Mouse (Mus musculus) intestine, embryonic 15.5 days (tissue): ENCODE data around the gene Setd1b. TPM values are rescaled to one million over a fixed set of nuclear protein-coding genes. Genes with fewer than 3 reads are reported as not detected.

Experiments used
- ATAC-seq: fragments of 200-750 bp; cut with Nextera tagmentation; 2 replicates; pipeline ENCODE4 v1.8.0; 2017; ENCODE audit warnings: moderate TSS enrichment, moderate library complexity
- H3K27ac ChIP-seq: fragments of 300-500 bp; sonication (generic); 2 replicates; pipeline ENCODE4 v1.5.1; 2015; ENCODE audit warnings: mild to moderate bottlenecking, inconsistent platforms
- H3K27me3 ChIP-seq: fragments of 300-500 bp; sonication (generic); replicated peaks from 2 replicates; pipeline ENCODE4 v1.6.1; 2015; ENCODE audit warnings: inconsistent platforms
- H3K36me3 ChIP-seq: fragments of 300-500 bp; sonication (generic); 2 replicates; pipeline ENCODE4 v1.6.1; 2015; ENCODE audit warnings: inconsistent platforms
- H3K4me1 ChIP-seq: fragments of 300-500 bp; sonication (generic); replicated peaks from 2 replicates; pipeline ENCODE4 v1.6.1; 2015; ENCODE audit warnings: inconsistent platforms
- H3K4me2 ChIP-seq: fragments of 300-500 bp; sonication (generic); replicated peaks from 2 replicates; pipeline ENCODE4 v1.6.1; 2015; ENCODE audit warnings: mild to moderate bottlenecking, inconsistent platforms
- H3K4me3 ChIP-seq: fragments of 300-500 bp; sonication (generic); replicated peaks from 2 replicates; pipeline ENCODE4 v1.5.1; 2015; ENCODE audit warnings: inconsistent platforms
- H3K9ac ChIP-seq: fragments of 300-500 bp; sonication (generic); 2 replicates; pipeline ENCODE4 v1.6.1; 2015; ENCODE audit warnings: inconsistent platforms
- H3K9me3 ChIP-seq: fragments of 300-500 bp; sonication (generic); 2 replicates; pipeline ENCODE4 v1.6.1; 2016; ENCODE audit warnings: inconsistent platforms
- WGBS: fragments of 180-500 bp; shearing (Covaris S2); methylation state at CpG from one replicate; pipeline ENCODE4 v1.1.7; 2015; 5-methylcytosine and 5-hydroxymethylcytosine counted together
- polyA plus RNA-seq: library from polyadenylated mRNA; unstranded; fragments of >200 nt; fragmentation: Nextera tagmentation; extraction: Ambion mirVana; gene quantifications from 2 replicates; pipeline ENCODE4 v1.2.1, GENCODE M21; 2015

The Setd1b gene
- polyA plus RNA-seq, 1 experiment from 2014 or later: 7.6 TPM

- Histone ChIP-seq H3K9me3 (no peaks in the 10 kb centered on the region), H3K4me3 (no peak overlapping the region), H3K27me3 (no peaks in the 10 kb centered on the region), H3K4me2 (no peak overlapping the region), H3K27ac (no peak overlapping the region), H3K9ac (no peak overlapping the region), H3K36me3 (no peaks in the 10 kb centered on the region), H3K4me1 (peaks cover 36% of the 10 kb centered on the region)
- 80% methylated on average over 9 of the region's 9 CpGs for WGBS
- ATAC-seq: no peak
These were observed 11.8 kb upstream of the Setd1b start for GRCm38 (mm10) chr5:123130030-123130813.

DNA sequence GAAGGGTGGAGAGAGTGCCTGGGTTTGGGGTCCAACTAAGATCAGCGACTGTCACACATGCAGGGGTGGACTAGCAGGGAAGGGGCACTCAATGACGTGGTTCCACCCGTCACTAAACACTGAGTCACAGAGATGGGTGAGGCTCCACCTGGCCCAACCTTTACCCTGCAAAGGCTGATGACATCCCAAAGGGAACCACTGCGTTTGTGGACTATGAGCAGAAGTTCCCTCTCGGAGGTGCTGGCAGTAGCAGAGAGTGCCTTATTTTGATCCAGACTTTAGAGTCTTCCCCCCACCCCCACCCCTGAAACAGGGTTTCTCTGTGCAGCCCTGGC, 11.2 kb upstream of the Setd1b start:
- H3K4me2 ChIP-seq: no peak overlapping the region
- WGBS: 65% methylated on average over 5 of the region's 5 CpGs
- no peak overlapping the region for H3K9ac ChIP-seq
- H3K36me3 ChIP-seq: no peaks in the 10 kb centered on the region
- H3K4me1 ChIP-seq: peaks cover 41% of the 10 kb centered on the region
- no peak overlapping the region for H3K4me3 ChIP-seq
- no peaks in the 10 kb centered on the region for H3K27me3 ChIP-seq
- no peaks in the 10 kb centered on the region for H3K9me3 ChIP-seq
- no peak overlapping the region for H3K27ac ChIP-seq
- peak; percentile 29 for ATAC-seq

DNA sequence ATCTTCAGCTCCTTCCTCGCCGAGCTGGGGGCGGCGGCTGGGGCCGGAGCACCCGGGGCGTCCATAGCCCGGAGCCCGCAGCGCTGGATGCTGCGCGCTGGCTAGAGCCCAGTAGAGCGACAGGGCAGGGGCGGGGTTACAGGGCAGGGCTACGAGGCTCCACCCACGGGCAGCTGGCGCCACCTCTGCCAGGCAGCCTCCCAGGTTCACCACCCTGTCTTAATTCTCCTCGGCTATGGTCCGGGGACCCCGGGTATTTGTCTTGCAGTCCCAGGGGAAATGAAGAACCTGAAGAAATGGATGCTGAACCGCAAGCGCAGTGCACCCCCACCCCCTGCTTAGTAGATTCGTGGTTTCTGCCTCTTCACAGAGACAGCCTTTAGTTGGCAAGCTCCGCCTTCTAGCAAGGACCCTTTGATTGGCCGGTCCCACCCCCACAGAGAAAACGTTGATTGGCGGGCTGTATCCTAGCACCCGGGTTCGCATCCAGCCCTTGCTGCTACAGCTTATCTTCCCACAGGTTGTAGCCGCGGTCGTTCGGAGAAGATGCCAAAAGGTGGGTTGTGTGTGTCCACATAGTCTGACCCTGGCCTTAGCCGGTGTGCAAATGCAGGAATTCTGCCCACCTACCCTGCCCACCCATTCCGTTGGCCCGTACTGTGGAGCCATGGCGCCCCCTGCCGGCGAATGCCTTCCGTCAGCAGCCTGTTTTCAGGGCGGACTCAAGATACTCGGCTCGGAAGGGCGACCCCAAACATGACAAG, 9.5 kb upstream of the Setd1b start, which contains the start of gene Rhof:
Gene Rhof, minus strand, starts transcription at position 385 of the 764 bp plus-strand sequence.
- Histone ChIP-seq H3K4me3 (peak within 1 kb of the TSS; percentile 42), H3K4me2 (peak within 1 kb of the TSS; percentile 89), H3K9ac (peak within 1 kb of the TSS; percentile 47), H3K27me3 (no peaks in the 10 kb centered on the region), H3K4me1 (peaks cover 57% of the 10 kb centered on the region), H3K9me3 (no peaks in the 10 kb centered on the region), H3K27ac (peak within 1 kb of the TSS; percentile 66; the same call in 1 of the 2 replicates), H3K36me3 (no peaks in the 10 kb centered on the region)
- 4% methylated on average over 44 of the region's 44 CpGs for WGBS
- peak; percentile 42 for ATAC-seq

GRCm38 (mm10) chr5:123133083-123133783, 8.8 kb upstream of the Setd1b start:
- Histone ChIP-seq H3K9me3 (no peaks in the 10 kb centered on the region), H3K4me3 (no peak overlapping the region), H3K4me2 (peak overlapping the region; percentile 89), H3K27ac (peak overlapping the region; percentile 100), H3K36me3 (no peaks in the 10 kb centered on the region), H3K4me1 (peaks cover 64% of the 10 kb centered on the region), H3K9ac (no peak overlapping the region), H3K27me3 (no peaks in the 10 kb centered on the region)
- 18% methylated on average over 18 of the region's 18 CpGs for WGBS
- no peak for ATAC-seq

GRCm38 (mm10) chr5:123133784-123134143, 8.2 kb upstream of the Setd1b start:
- H3K4me1 ChIP-seq: peaks cover 65% of the 10 kb centered on the region
- no peak overlapping the region for H3K4me3 ChIP-seq
- H3K36me3 ChIP-seq: no peaks in the 10 kb centered on the region
- no peaks in the 10 kb centered on the region for H3K9me3 ChIP-seq
- no peak overlapping the region for H3K9ac ChIP-seq
- 0 out of 2 replicates have a peak overlapping the region, but pooled peaks have one; percentile 93 for H3K4me2 ChIP-seq
- peak overlapping the region; percentile 100 for H3K27ac ChIP-seq
- H3K27me3 ChIP-seq: no peaks in the 10 kb centered on the region
- 27% methylated on average over 7 of the region's 7 CpGs for WGBS
- no peak for ATAC-seq

DNA sequence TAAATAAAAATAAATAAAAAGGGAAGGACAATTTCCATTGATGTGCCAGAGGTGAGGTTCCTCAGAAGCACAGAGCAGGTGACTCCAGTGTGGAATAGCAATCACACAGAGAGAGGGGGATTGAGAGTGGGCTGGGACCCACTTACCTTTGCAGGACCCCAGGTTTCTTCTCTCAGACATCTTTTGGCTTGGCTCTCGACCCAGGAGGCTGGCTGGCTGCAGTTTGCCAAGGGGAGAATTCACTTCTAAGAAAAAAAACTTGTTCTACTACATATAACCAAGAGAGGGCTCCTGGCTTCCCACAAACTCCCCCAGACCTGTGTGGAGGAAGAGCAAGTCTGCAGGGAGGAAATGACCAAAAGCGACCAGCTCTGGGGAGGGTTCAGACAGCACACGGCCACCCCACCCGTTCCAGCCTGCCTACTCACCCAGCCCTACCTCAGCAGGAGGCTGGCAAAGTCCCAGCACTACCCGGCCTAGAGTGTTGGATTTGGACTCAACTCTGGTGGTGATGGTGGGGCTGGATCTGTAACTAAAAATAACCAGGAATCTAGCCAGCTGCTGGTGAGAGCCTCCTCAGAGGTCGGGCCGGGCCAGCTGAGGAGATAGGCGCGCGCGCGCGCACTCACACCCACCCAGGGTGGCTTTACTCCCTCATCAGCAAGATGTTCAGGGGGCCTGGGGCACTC, 7.7 kb upstream of the Setd1b start:
- H3K4me1 ChIP-seq: peaks cover 65% of the 10 kb centered on the region
- peak overlapping the region; percentile 93 for H3K4me2 ChIP-seq
- H3K27me3 ChIP-seq: no peaks in the 10 kb centered on the region
- peak overlapping the region; percentile 31 for H3K9ac ChIP-seq
- ATAC-seq: no peak
- 10% methylated on average over 13 of the region's 13 CpGs for WGBS
- H3K27ac ChIP-seq: peak overlapping the region; percentile 100
- no peaks in the 10 kb centered on the region for H3K36me3 ChIP-seq
- peak overlapping the region; percentile 62; the same call in 1 of the 2 replicates for H3K4me3 ChIP-seq
- H3K9me3 ChIP-seq: no peaks in the 10 kb centered on the region

- H3K9ac ChIP-seq: peak overlapping the region; percentile 31
- WGBS: 29% methylated on average over 8 of the region's 8 CpGs
- H3K4me2 ChIP-seq: peak overlapping the region; percentile 93
- ATAC-seq: no peak
- H3K27ac ChIP-seq: peak overlapping the region; percentile 100
- peaks cover 65% of the 10 kb centered on the region for H3K4me1 ChIP-seq
- no peaks in the 10 kb centered on the region for H3K9me3 ChIP-seq
- H3K4me3 ChIP-seq: peak overlapping the region; percentile 62
- H3K27me3 ChIP-seq: no peaks in the 10 kb centered on the region
- no peaks in the 10 kb centered on the region for H3K36me3 ChIP-seq
These were observed 7.1 kb upstream of the Setd1b start for GRCm38 (mm10) chr5:123134875-123135382.

DNA sequence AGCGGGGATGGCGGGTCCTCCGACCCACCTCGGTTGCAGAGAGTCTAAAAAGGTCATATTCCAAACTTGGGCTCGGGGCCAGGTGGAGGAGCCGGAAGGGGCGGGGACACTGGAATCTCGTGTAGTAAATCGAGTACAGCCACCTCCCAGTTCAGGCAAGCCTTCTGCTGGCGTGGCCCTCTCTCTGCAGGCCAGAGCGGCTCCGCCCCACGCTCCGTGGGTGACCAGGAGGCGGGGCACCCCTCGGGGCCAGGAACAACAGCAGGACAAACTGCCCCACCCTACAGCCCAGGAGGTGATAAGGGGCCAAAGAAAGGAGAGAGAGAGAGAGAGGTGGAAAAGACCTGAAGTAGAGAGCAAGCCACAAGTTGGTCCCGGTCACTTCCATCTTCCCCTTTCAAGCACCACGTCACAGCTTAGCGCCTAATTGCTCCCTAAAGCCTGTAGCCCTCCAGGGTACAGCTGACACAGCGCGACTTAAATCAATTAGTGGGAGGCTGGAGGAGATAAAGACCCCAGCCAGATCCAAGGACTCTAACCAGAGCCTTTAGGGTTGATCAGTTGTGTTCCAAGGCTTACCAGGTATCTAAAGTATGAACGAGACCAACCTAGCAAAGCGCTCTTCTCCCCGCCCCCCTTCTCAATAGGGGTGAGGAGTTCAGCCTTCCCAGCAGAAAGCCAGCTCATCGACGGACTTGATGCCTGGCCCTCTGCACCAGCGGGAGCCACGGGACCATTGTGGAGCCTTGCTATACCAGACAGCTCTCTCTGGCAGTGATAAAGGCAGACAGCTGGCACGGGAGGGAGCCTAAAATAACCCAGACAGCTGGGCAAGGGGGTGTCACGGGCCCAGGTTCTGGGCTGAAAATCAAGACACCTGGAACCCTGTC, 6.3 kb upstream of the Setd1b start:
- peak; percentile 61 for ATAC-seq
- Histone ChIP-seq H3K36me3 (no peaks in the 10 kb centered on the region), H3K27me3 (no peaks in the 10 kb centered on the region), H3K4me1 (peaks cover 65% of the 10 kb centered on the region), H3K9ac (peak overlapping the region; percentile 98), H3K4me2 (peak overlapping the region; percentile 93), H3K9me3 (no peaks in the 10 kb centered on the region), H3K4me3 (peak overlapping the region; percentile 62), H3K27ac (peak overlapping the region; percentile 100)
- 3% methylated on average over 30 of the region's 30 CpGs for WGBS

- H3K4me1 ChIP-seq: peaks cover 64% of the 10 kb centered on the region
- WGBS: under 1% methylated on average over 13 of the region's 13 CpGs
- peak; percentile 68 for ATAC-seq
These were observed 5.5 kb upstream of the Setd1b start for GRCm38 (mm10) chr5:123136361-123137043.

DNA sequence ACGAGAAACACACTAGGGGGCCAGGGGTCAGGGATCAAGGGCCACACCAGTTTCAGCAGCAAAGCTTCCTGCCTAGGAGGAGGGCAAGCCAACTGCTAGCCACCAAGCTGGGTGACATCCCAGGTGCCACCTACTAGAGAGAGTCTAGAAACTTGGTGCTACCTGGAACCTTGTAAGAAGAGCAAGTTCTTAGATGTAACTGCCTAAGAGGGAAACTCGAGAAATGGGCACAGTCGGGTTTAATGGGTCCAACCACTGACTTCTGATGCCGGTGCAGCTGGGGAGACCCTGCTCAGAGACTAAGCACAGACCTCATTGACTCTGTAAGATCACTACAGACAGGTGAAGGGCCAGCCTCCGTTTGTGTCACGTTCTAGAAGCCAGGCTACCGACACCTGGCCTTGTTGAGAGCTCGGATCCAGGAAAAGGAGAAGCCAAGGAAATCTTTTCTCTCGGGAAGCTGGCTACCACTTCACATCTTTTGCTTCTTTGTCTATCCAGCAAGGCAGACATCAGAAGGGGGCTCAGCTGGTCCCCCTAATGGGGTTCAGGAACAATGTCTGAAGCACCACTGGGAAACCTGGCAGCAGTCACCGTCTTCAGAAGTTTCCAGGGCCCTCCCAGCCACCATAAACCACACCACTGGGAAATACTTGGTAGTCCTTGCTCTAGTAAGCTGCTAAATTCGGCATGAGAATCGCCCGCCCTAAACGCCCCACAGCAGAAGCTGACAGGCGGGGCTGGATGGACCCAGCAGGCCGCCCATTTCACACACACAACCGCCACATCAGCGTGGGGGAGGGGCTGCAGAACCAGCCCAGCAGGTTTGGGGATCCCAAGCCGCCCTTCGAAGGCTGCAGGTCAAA, 4.7 kb upstream of the Setd1b start:
- H3K36me3 ChIP-seq: no peaks in the 10 kb centered on the region
- peak overlapping the region; percentile 98 for H3K9ac ChIP-seq
- no peaks in the 10 kb centered on the region for H3K27me3 ChIP-seq
- peak; percentile 21 for ATAC-seq
- H3K4me3 ChIP-seq: peak overlapping the region; percentile 62
- peak overlapping the region; percentile 93 for H3K4me2 ChIP-seq
- peak overlapping the region; percentile 100 for H3K27ac ChIP-seq
- no peaks in the 10 kb centered on the region for H3K9me3 ChIP-seq
- 4% methylated on average over 20 of the region's 20 CpGs for WGBS
- peaks cover 56% of the 10 kb centered on the region for H3K4me1 ChIP-seq

More at GRCm38 (mm10) chr5:123136361-123137043, 5.5 kb upstream of the Setd1b start:
- no peaks in the 10 kb centered on the region for H3K9me3 ChIP-seq
- H3K4me3 ChIP-seq: peak overlapping the region; percentile 62
- no peaks in the 10 kb centered on the region for H3K27me3 ChIP-seq
- peak overlapping the region; percentile 98 for H3K9ac ChIP-seq
- H3K27ac ChIP-seq: peak overlapping the region; percentile 100
- no peaks in the 10 kb centered on the region for H3K36me3 ChIP-seq
- peak overlapping the region; percentile 93 for H3K4me2 ChIP-seq
